Mouse (Mus musculus): Measurements from ENCODE around the gene Iqcd.

- TF ChIP-seq CTCF (IDR thresholded peaks at IDR 0.05; ENCODE audit: low read depth) = peak; percentile 99
- TF ChIP-seq EP300 (IDR thresholded peaks at IDR 0.05; ENCODE audit: low read depth) = no peak
Measured at GRCm38 (mm10) chr5:120620375-120621077, 31.7 kb downstream of the Iqcd start.

Data from liver, embryonic 14.5 days (tissue).